Mouse (Mus musculus) lung, adult 2 months (tissue): ENCODE data around the gene Pfkfb2.

Source experiments
- CTCF ChIP-seq: fragments of 200-500 bp; IDR thresholded peaks from 2 replicates; pipeline ENCODE4 v1.5.1; 2011; ENCODE audit warnings: mild to moderate bottlenecking, low read length, control low read depth; ENCODE audit not compliant: insufficient read depth
- POLR2A ChIP-seq: fragments of 200-500 bp; IDR thresholded peaks from 2 replicates; pipeline ENCODE4 v1.6.1; 2011; ENCODE audit warnings: low read depth, mild to moderate bottlenecking, control low read depth, low read length, borderline replicate concordance; ENCODE audit errors: extremely low read depth

DNA sequence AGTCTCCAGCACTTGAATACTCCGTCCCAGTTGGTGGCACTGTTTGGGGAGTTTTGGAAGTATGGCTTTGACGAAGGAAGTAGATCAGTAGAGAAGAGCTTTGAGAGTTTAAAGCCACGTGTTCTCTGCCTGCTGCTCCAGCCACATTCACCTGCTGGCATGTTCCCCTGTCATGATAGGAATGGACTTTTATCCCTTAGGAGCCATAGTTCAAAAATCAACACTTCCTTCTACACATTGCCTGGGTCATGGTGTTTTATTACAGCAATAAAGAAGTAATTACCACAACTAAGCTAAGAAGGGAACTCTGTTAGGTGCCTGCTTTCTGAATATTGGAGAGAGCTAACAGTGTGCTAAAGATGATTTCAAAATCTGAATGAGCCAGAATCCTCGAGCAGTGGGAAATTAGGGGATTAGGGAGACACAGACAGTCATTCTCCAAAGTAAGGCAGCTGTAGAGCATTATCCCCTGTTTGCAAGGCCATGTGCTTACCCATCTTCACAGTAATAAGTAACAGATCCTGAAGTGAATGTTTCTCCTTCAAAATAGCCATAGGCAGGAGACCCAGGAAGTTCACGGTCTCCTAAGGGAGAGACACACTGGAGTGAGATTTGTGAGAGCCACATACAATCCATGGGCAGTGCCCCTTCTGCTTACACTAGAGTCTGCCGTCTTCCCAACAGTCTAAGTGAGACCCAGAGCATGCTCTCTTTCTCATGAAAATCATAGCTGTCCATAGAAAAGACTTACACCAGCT is 47.2 kb downstream of the Pfkfb2 start:
- TF ChIP-seq POLR2A: no peak
- no peak for TF ChIP-seq CTCF
